Mouse (Mus musculus) testis, adult 2 months (tissue): ENCODE measurements at regions not wholly inside any gene's neighbourhood (a gene's known extent, or its start where the extent isn't known, plus 50 kb on each side); places are given as distances from the start of the nearest gene placed in this dataset.

ENCODE experiments used
- H3K27ac ChIP-seq: fragments of 200-500 bp; 2 replicates; pipeline ENCODE4 v1.5.1; 2012; ENCODE audit warnings: low read depth, low read length; ENCODE audit not compliant: control insufficient read depth, insufficient read depth
- H3K27me3 ChIP-seq: fragments of 200-500 bp; 2 replicates; pipeline ENCODE4 v1.6.1; 2012; ENCODE audit warnings: mild to moderate bottlenecking, low read length, moderate library complexity; ENCODE audit not compliant: control insufficient read depth, insufficient read depth
- H3K36me3 ChIP-seq: fragments of 200-500 bp; 2 replicates; pipeline ENCODE4 v1.6.1; 2012; ENCODE audit warnings: mild to moderate bottlenecking, low read length; ENCODE audit not compliant: control insufficient read depth, insufficient read depth
- H3K4me1 ChIP-seq: fragments of 200-500 bp; 2 replicates; pipeline ENCODE4 v1.6.1; 2012; ENCODE audit warnings: low read length; ENCODE audit not compliant: control insufficient read depth, insufficient read depth
- H3K4me3 ChIP-seq: fragments of 200-500 bp; 2 replicates; pipeline ENCODE4 v1.5.1; 2012; ENCODE audit warnings: low read depth, mild to moderate bottlenecking, low read length, moderate library complexity, mixed read lengths; ENCODE audit not compliant: control insufficient read depth
- CTCF ChIP-seq: fragments of 200-500 bp; IDR thresholded peaks from 2 replicates; pipeline ENCODE4 v1.5.1; 2012; ENCODE audit warnings: low read depth, mild to moderate bottlenecking, inconsistent platforms, low read length, moderate library complexity; ENCODE audit not compliant: control insufficient read depth, insufficient read depth, insufficient replicate concordance
- POLR2A ChIP-seq: fragments of 200-500 bp; IDR thresholded peaks from 2 replicates; pipeline ENCODE4 v1.6.1; 2012; ENCODE audit warnings: low read depth, mild to moderate bottlenecking, inconsistent platforms, low read length, moderate library complexity; ENCODE audit not compliant: control insufficient read depth

DNA sequence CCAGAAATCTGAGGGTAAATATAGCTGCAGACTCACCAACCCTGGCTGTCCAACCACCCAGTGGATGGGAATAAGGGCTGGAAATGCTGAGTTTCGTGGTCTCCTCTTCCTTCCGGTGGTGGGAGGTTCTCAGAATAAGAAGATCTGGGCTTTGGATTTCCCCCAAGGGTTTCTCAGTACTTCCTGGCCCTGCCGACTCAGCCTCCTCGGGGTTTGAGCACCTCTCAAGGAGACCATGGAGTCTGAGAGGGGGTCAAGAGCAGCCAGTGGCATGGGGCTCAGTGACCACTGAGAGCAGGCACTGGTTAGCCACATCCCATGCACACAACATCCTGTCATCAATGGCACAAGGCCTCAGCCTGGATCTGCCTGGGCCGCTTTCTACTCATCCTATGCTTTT lies 216.4 kb downstream of the Cdc5l start:
- H3K36me3 ChIP-seq, result no peaks in the 10 kb centered on the region
- no peak for TF ChIP-seq POLR2A
- no peak for TF ChIP-seq CTCF
- no peaks in the 10 kb centered on the region for H3K4me1 ChIP-seq
- H3K4me3 ChIP-seq, result no peak overlapping the region
- H3K27ac ChIP-seq, result no peak overlapping the region
- H3K27me3 ChIP-seq, result no peaks in the 10 kb centered on the region

DNA sequence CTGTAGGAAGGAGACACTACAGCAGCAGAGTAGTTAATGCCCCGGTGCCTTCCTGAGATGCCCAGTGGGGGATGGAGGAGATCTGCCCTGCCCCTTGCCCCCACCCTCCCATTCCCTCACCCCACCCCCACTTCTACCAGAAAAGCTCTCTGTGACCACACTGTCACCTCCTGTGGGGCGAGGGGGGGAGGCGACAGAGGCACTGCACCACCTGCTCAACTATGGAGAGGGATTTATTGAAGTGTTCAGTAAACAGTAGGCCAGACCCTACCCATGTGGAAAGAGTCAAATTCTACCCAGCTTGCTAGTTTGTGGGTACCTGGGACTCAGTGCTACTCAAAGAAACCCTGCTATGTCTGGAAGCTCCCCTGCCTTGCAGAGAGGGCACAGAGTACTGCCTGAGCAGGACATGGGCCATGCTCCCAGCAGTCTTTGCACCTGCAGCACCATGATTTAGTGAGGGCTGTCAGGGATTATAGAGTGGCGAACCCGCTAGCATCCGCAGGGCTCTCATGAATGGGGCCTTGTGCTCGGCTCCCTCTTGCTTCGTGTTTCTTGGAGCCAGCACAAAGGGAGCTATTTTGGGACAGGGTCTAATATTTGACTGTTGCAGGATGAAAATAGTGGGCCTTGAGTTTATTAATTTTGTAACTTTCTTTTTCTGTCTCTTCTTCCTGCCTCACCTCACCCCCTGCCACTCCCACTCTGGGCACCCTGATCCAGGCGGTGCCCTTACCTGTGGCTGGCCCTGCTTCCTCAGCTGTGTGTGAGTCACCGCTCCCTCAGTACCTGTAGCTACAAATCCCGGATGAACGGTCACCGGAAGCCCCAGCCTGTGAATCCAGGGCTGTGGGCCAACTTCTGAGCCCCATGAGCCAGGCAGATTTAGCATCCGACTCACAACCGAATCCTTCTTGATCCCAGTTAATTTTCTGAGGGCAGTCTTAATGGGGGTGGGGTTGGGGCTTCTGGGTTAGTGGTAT lies 218.2 kb downstream of the Cdc5l start:
- no peak overlapping the region for H3K27ac ChIP-seq
- H3K4me1 ChIP-seq, result no peaks in the 10 kb centered on the region
- TF ChIP-seq CTCF (no peak), POLR2A (no peak)
- H3K27me3 ChIP-seq, result no peaks in the 10 kb centered on the region
- no peak overlapping the region for H3K4me3 ChIP-seq
- H3K36me3 ChIP-seq, result no peaks in the 10 kb centered on the region

GRCm38 (mm10) chr17:45210984-45211383 lies 222.6 kb downstream of the Cdc5l start:
- H3K36me3 ChIP-seq, result no peaks in the 10 kb centered on the region

DNA sequence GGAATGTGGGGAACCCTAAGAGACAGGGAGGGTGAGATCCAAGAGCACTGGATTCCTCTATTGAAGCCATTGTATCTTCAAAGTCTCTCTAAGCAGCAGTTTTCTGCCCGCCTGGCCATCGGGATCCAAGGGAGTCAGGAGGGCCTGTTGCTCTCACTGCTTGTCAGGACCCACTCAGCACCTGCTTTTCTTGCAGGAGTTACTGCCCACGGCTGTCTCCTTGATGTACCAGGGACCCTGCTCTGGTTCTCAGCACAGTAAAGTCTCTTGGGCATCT lies 224.2 kb downstream of the Cdc5l start:
- TF ChIP-seq POLR2A (no peak), CTCF (no peak)
- Histone ChIP-seq H3K36me3 (no peaks in the 10 kb centered on the region), H3K27ac (no peak overlapping the region), H3K27me3 (no peaks in the 10 kb centered on the region), H3K4me3 (no peak overlapping the region), H3K4me1 (no peaks in the 10 kb centered on the region)

More at GRCm38 (mm10) chr17:45210984-45211383, 222.6 kb downstream of the Cdc5l start:
- Histone ChIP-seq H3K4me1 (no peaks in the 10 kb centered on the region), H3K4me3 (no peak overlapping the region), H3K27ac (no peak overlapping the region), H3K27me3 (no peaks in the 10 kb centered on the region)
- peak; percentile 48; the same call in 1 of the 2 replicates for TF ChIP-seq CTCF
- no peak for TF ChIP-seq POLR2A

GRCm38 (mm10) chr17:45208596-45209386 lies 224.7 kb downstream of the Cdc5l start:
- H3K27ac ChIP-seq, result no peak overlapping the region
- no peak overlapping the region for H3K4me3 ChIP-seq
- TF ChIP-seq POLR2A (no peak), CTCF (no peak)

DNA sequence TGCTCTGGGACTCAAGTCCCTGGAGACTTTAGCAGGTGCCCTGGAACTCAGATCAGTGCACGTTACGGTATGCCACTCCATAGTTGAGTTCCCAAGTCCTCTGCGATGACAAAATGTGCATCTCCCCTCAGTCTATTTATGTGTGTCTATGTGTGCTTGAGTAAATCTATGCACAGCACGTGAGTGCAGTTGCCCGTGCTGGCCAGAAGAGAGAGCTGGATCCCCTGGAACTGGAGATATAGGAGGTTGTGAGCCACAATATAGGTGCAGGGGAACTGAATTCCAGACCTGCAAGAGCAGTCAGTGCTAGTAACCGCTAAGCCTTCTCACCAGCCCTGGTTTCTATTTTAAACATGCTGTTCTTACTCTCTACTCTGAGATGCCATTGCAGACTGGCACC lies 237.8 kb downstream of the Cdc5l start:
- Histone ChIP-seq H3K4me1 (no peaks in the 10 kb centered on the region), H3K36me3 (no peaks in the 10 kb centered on the region), H3K27me3 (no peaks in the 10 kb centered on the region), H3K27ac (no peak overlapping the region), H3K4me3 (no peak overlapping the region)
- TF ChIP-seq CTCF (no peak), POLR2A (no peak)

More at GRCm38 (mm10) chr17:45208596-45209386, 224.7 kb downstream of the Cdc5l start:
- H3K4me1 ChIP-seq, result no peaks in the 10 kb centered on the region
- H3K36me3 ChIP-seq, result no peaks in the 10 kb centered on the region
- no peaks in the 10 kb centered on the region for H3K27me3 ChIP-seq

- Histone ChIP-seq H3K4me1 (no peaks in the 10 kb centered on the region), H3K27ac (no peak overlapping the region), H3K36me3 (no peaks in the 10 kb centered on the region), H3K4me3 (no peak overlapping the region), H3K27me3 (no peaks in the 10 kb centered on the region)
- TF ChIP-seq POLR2A, result no peak
- no peak for TF ChIP-seq CTCF
Measured at GRCm38 (mm10) chr17:45194786-45195281, 238.7 kb downstream of the Cdc5l start.
